Mouse (Mus musculus): ENCODE results near the gene Xiap. TPM values are rescaled to one million over a fixed set of nuclear protein-coding genes. Genes with fewer than 3 reads are reported as not detected.

Xiap gene
- polyA plus RNA-seq, 1 experiment from 2014 or later = 14.1 TPM

DNA sequence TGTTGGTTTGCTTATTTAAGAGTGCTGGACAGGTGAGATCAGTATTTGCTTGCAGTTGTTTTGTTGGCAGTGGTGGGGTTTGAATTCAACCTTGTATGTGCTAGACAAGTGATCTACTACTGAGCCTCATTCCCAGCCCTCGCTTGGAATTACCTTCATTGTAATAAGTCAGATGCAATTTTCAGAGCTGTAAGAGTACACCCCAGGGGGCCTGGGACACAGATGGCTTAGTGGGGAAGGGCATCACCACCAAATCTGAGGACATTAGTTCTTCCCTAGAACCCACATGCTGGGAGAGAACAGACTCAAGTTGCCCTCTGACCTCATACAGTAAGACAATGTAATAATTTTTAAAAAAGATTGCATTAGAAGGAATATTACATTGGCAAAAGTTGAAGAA lies 7.3 kb downstream of the Xiap start:
- 72% methylated on average over 1 of the region's 1 CpGs for WGBS
- Histone ChIP-seq H3K9ac (ENCODE audit: low read depth, low read length) (no peak overlapping the region), H3K4me3 (ENCODE audit: low read depth, low read length) (no peak overlapping the region), H3K4me2 (no peak overlapping the region), H3K9me3 (ENCODE audit: control insufficient read depth, low read length) (no peaks in the 10 kb centered on the region), H3K4me1 (replicated peaks; ENCODE audit: control insufficient read depth, insufficient read depth, low read length) (peaks cover 4% of the 10 kb centered on the region; the same call in 1 of the 2 replicates), H3K27me3 (replicated peaks; ENCODE audit: control insufficient read depth, insufficient read depth, low read length) (no peaks in the 10 kb centered on the region), H3K27ac (ENCODE audit: low read depth, low read length) (no peak overlapping the region), H3K36me3 (ENCODE audit: control insufficient read depth, insufficient read depth, low read length) (no peaks in the 10 kb centered on the region)
- no peak for DNase-seq (ENCODE audit: low spot score)
- no peak for ATAC-seq (replicated peaks; ENCODE audit: low FRiP score)

DNA sequence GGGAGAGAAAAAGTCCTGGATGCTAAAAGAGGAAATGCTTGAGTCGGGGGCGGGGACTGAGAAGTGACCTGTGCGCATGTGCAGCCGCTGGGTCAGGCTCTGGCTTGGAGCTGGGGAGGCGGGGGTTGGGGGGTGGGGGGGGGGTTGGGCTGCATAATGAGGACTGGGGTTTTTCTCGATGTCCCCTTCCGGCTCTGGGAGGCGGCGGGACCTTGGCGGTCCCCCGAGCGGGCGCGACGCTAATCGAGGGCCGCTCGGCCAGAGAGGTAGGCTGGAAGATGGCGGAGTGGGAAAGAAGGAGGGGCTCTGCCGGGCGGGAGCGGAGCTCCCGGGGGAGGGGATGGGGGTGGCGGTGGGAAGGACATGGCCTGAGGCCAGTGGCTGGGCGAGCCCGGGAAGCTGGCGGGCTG lies 8.3 kb downstream of the Xiap start:
- Histone ChIP-seq H3K4me2 (peak overlapping the region; percentile 57), H3K4me1 (replicated peaks; ENCODE audit: control insufficient read depth, insufficient read depth, low read length) (peaks cover 4% of the 10 kb centered on the region; the same call in 1 of the 2 replicates), H3K27me3 (replicated peaks; ENCODE audit: control insufficient read depth, insufficient read depth, low read length) (no peaks in the 10 kb centered on the region), H3K9ac (ENCODE audit: low read depth, low read length) (peak overlapping the region; percentile 68), H3K27ac (ENCODE audit: low read depth, low read length) (peak overlapping the region; percentile 90), H3K9me3 (ENCODE audit: control insufficient read depth, low read length) (no peaks in the 10 kb centered on the region), H3K36me3 (ENCODE audit: control insufficient read depth, insufficient read depth, low read length) (no peaks in the 10 kb centered on the region), H3K4me3 (ENCODE audit: low read depth, low read length) (peak overlapping the region; percentile 59)
- peak; percentile 79 for ATAC-seq (replicated peaks; ENCODE audit: low FRiP score)
- 11% methylated on average over 22 of the region's 27 CpGs for WGBS
- no peak for DNase-seq (ENCODE audit: low spot score)

DNA sequence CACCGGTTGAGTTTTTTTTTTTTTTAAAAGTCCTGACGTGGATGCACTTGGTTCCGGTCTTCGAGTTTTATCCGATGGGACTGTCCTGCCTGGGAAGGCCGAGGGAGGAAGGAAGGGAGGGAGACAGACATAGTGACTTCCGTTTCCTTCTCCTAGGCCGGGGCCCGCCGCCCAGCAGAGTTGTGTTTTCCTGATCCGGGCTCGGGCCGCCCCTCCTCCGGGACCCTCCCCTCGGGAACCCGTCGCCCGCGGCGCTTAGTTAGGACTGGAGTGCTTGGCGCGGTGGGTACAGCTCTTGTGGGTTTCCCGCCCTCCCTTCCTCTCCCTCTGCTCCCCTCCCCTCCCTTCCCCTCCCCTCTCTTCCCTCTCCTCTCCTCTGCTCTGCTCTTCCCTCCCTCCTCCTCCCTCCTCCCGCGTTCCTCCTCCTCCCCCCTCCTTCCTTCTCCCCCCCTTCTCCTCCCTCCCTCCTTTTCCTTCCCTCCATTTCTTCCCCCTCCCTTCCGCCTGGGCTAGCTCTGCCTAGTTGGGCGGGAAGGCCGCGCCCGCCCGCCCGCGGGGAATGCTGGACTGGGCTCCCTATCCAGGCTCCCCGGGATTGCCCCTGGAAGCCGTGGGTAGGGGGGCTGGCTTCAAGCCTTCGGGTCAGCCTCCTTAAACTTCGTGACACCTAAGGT lies 8.9 kb downstream of the Xiap start:
- peak overlapping the region; percentile 59 for H3K4me3 ChIP-seq (ENCODE audit: low read depth, low read length)
- H3K4me1 ChIP-seq (replicated peaks; ENCODE audit: control insufficient read depth, insufficient read depth, low read length) = peaks cover 4% of the 10 kb centered on the region; the same call in 1 of the 2 replicates
- no peaks in the 10 kb centered on the region for H3K27me3 ChIP-seq (replicated peaks; ENCODE audit: control insufficient read depth, insufficient read depth, low read length)
- H3K9ac ChIP-seq (ENCODE audit: low read depth, low read length) = peak overlapping the region; percentile 68
- H3K4me2 ChIP-seq = peak overlapping the region; percentile 62
- DNase-seq (ENCODE audit: low spot score) (peak; percentile 79), ATAC-seq (replicated peaks; ENCODE audit: low FRiP score) (peak; percentile 84)
- H3K9me3 ChIP-seq (ENCODE audit: control insufficient read depth, low read length) = no peaks in the 10 kb centered on the region
- no peaks in the 10 kb centered on the region for H3K36me3 ChIP-seq (ENCODE audit: control insufficient read depth, insufficient read depth, low read length)
- 17% methylated on average over 31 of the region's 37 CpGs for WGBS
- H3K27ac ChIP-seq (ENCODE audit: low read depth, low read length) = peak overlapping the region; percentile 90

DNA sequence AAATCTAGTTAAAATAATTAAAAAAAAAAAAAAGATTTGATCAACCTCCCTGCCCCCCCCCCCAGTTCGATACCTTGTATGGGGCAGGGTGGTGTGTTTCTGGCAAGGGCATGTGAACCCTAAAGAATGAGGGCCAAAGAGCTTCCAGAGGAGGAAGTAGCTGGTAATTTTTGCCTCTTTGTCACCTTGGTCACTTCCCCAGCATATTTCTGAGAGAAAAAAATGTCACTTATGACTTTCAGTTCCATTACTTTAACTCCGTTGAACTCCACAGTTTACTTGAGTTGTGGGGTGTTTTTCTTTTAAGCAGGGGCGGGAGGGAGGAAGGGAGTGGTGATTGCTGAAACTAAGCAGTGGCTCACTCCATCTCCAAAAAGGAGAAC lies 9.4 kb downstream of the Xiap start:
- ATAC-seq (replicated peaks; ENCODE audit: low FRiP score) (peak; percentile 21), DNase-seq (ENCODE audit: low spot score) (no peak)
- 15% methylated on average over 3 of the region's 3 CpGs for WGBS
- no peaks in the 10 kb centered on the region for H3K36me3 ChIP-seq (ENCODE audit: control insufficient read depth, insufficient read depth, low read length)
- peak overlapping the region; percentile 62 for H3K4me2 ChIP-seq
- H3K4me1 ChIP-seq (replicated peaks; ENCODE audit: control insufficient read depth, insufficient read depth, low read length) = peaks cover 4% of the 10 kb centered on the region; the same call in 1 of the 2 replicates
- no peaks in the 10 kb centered on the region for H3K9me3 ChIP-seq (ENCODE audit: control insufficient read depth, low read length)
- peak overlapping the region; percentile 59 for H3K4me3 ChIP-seq (ENCODE audit: low read depth, low read length)
- peak overlapping the region; percentile 68 for H3K9ac ChIP-seq (ENCODE audit: low read depth, low read length)
- peak overlapping the region; percentile 90 for H3K27ac ChIP-seq (ENCODE audit: low read depth, low read length)
- no peaks in the 10 kb centered on the region for H3K27me3 ChIP-seq (replicated peaks; ENCODE audit: control insufficient read depth, insufficient read depth, low read length)

DNA sequence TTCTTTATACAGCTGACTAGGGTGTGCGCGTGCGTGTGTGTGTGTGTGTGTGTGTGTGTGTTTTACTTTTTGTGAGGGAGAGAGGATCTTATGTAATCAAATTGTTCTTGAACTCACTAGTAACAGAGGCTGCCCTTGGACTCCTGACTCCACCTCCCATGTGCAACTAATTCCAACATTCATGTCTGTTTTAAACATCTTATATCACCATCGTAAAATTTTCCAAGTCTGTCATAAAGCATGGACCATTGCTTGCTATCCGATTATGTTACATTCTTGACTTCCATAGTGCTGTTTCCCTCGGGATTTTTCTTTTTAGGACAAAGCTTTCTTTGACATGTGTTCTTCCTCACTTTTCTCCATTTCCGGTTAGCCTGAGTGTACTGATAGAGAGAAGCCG lies 28.3 kb downstream of the Xiap start:
- Histone ChIP-seq H3K27ac (ENCODE audit: low read depth, low read length) (no peak overlapping the region), H3K4me2 (no peak overlapping the region), H3K4me1 (replicated peaks; ENCODE audit: control insufficient read depth, insufficient read depth, low read length) (no peaks in the 10 kb centered on the region), H3K9ac (ENCODE audit: low read depth, low read length) (no peak overlapping the region), H3K36me3 (ENCODE audit: control insufficient read depth, insufficient read depth, low read length) (no peaks in the 10 kb centered on the region), H3K27me3 (replicated peaks; ENCODE audit: control insufficient read depth, insufficient read depth, low read length) (no peaks in the 10 kb centered on the region), H3K9me3 (ENCODE audit: control insufficient read depth, low read length) (no peaks in the 10 kb centered on the region), H3K4me3 (ENCODE audit: low read depth, low read length) (no peak overlapping the region)
- ATAC-seq (replicated peaks; ENCODE audit: low FRiP score) (no peak), DNase-seq (ENCODE audit: low spot score) (no peak)
- 77% methylated on average over 8 of the region's 8 CpGs for WGBS

DNA sequence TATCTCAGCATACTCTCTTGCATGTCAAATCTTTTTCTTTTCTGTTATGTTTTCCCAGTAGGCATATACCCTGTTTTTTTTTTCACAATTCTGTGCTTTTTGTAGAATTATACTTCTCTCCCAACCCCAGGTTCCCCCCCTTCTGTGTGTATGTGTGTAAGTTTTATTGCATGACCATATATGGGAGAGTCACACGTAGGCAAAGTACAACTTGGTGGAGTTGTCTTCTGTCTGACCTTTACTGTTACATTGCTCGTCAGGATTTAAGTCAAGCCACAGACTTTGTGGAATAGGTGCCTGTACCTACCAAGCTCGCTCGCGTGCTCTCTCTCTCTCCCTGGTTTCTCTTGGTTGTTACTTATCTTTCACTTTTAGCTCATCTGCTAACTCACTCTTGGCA lies 28.7 kb downstream of the Xiap start:
- H3K9me3 ChIP-seq (ENCODE audit: control insufficient read depth, low read length) = no peaks in the 10 kb centered on the region
- DNase-seq (ENCODE audit: low spot score) (no peak), ATAC-seq (replicated peaks; ENCODE audit: low FRiP score) (no peak)
- no peak overlapping the region for H3K4me2 ChIP-seq
- H3K36me3 ChIP-seq (ENCODE audit: control insufficient read depth, insufficient read depth, low read length) = no peaks in the 10 kb centered on the region; the same call in 1 of the 2 replicates
- WGBS = 86% methylated on average over 5 of the region's 5 CpGs
- no peak overlapping the region for H3K27ac ChIP-seq (ENCODE audit: low read depth, low read length)
- no peaks in the 10 kb centered on the region for H3K4me1 ChIP-seq (replicated peaks; ENCODE audit: control insufficient read depth, insufficient read depth, low read length)
- no peaks in the 10 kb centered on the region for H3K27me3 ChIP-seq (replicated peaks; ENCODE audit: control insufficient read depth, insufficient read depth, low read length)
- H3K4me3 ChIP-seq (ENCODE audit: low read depth, low read length) = no peak overlapping the region
- no peak overlapping the region for H3K9ac ChIP-seq (ENCODE audit: low read depth, low read length)

DNA sequence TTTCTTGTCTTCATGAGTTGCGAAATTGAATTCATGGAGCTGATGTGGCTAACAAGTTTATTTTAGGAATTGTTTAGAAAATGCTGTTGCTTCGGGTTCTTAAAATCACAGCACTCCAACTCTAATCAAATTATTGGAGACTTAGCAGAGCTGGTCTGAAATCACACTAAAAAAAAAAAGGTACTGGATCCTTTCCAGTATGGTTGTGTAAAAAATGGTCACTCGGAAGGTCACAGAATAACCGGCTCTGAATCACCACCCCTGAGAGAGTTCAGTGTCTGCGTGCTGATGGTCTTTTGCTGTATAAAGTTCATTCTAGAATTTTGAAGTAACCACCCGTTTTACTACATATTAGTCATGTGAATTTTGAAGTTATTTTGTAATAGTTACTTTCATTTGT lies 47.7 kb downstream of the Xiap start:
- no peak overlapping the region for H3K27ac ChIP-seq (ENCODE audit: low read depth, low read length)
- no peak overlapping the region for H3K4me2 ChIP-seq
- no peaks in the 10 kb centered on the region for H3K27me3 ChIP-seq (replicated peaks; ENCODE audit: control insufficient read depth, insufficient read depth, low read length)
- peaks cover 3% of the 10 kb centered on the region; the same call in 1 of the 2 replicates for H3K9me3 ChIP-seq (ENCODE audit: control insufficient read depth, low read length)
- ATAC-seq (replicated peaks; ENCODE audit: low FRiP score) (no peak), DNase-seq (ENCODE audit: low spot score) (no peak)
- H3K9ac ChIP-seq (ENCODE audit: low read depth, low read length) = no peak overlapping the region
- H3K36me3 ChIP-seq (ENCODE audit: control insufficient read depth, insufficient read depth, low read length) = peaks cover 11% of the 10 kb centered on the region
- WGBS = 90% methylated on average over 6 of the region's 6 CpGs
- H3K4me1 ChIP-seq (replicated peaks; ENCODE audit: control insufficient read depth, insufficient read depth, low read length) = no peaks in the 10 kb centered on the region
- H3K4me3 ChIP-seq (ENCODE audit: low read depth, low read length) = no peak overlapping the region

DNA sequence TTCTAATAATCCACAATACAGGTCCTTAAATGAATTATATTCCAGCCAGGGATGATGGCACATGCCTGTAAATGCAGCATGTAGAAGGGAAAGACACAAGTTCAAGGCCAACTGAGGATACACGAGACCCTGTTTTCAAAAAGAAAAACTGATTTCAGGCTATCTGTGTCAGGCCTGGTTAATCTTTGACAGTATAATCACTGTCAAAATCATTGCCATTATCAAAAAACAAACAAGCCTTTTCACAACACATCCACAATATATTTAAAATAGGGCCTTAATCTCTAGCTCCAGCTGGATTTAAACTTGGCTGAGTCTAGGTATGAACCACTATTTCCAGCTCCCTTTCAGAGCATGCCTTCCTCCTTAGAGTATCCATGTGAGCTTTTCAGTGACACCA lies 51.1 kb downstream of the Xiap start:
- no peak overlapping the region for H3K4me2 ChIP-seq
- H3K27me3 ChIP-seq (replicated peaks; ENCODE audit: control insufficient read depth, insufficient read depth, low read length) = no peaks in the 10 kb centered on the region
- ATAC-seq (replicated peaks; ENCODE audit: low FRiP score) (no peak), DNase-seq (ENCODE audit: low spot score) (no peak)
- no peak overlapping the region for H3K27ac ChIP-seq (ENCODE audit: low read depth, low read length)
- H3K9ac ChIP-seq (ENCODE audit: low read depth, low read length) = no peak overlapping the region
- 61% methylated on average over 1 of the region's 1 CpGs for WGBS
- no peak overlapping the region for H3K4me3 ChIP-seq (ENCODE audit: low read depth, low read length)
- H3K36me3 ChIP-seq (ENCODE audit: control insufficient read depth, insufficient read depth, low read length) = peaks cover 11% of the 10 kb centered on the region
- no peaks in the 10 kb centered on the region for H3K4me1 ChIP-seq (replicated peaks; ENCODE audit: control insufficient read depth, insufficient read depth, low read length)
- H3K9me3 ChIP-seq (ENCODE audit: control insufficient read depth, low read length) = peaks cover 3% of the 10 kb centered on the region; the same call in 1 of the 2 replicates

DNA sequence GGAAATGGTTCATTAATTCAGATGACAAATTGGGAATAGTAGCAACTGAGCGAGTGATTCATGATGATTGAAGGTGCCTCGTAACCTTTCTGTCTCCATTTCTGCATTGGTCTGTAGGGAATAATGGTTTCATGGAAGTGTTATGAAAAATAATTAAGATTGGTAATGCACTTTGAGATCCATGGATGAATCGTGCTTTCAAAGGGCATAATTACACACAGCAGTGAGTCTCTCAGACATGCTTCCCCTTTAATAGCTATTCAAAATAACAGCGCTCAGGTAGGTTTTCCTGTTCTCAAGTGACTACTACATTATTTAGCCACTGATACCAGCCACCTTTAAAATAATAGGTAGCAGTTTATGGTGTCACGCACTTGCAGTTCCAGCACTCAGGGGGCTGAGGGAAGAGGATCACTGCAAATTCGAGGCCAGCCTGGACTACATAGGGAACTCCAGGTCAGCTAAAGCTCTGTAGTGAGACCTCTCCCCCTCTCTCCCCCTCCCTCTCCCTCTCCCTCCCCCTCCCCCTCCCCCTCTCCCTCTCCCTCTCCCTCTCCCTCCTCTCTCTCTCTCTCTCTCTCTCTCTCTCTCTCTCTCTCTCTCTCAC lies 60.1 kb downstream of the Xiap start:
- 75% methylated on average over 6 of the region's 6 CpGs for WGBS
- Histone ChIP-seq H3K27me3 (replicated peaks; ENCODE audit: control insufficient read depth, insufficient read depth, low read length) (no peaks in the 10 kb centered on the region), H3K4me2 (no peak overlapping the region), H3K27ac (ENCODE audit: low read depth, low read length) (no peak overlapping the region), H3K4me1 (replicated peaks; ENCODE audit: control insufficient read depth, insufficient read depth, low read length) (no peaks in the 10 kb centered on the region), H3K9me3 (ENCODE audit: control insufficient read depth, low read length) (no peaks in the 10 kb centered on the region), H3K9ac (ENCODE audit: low read depth, low read length) (no peak overlapping the region), H3K36me3 (ENCODE audit: control insufficient read depth, insufficient read depth, low read length) (no peaks in the 10 kb centered on the region), H3K4me3 (ENCODE audit: low read depth, low read length) (no peak overlapping the region)
- DNase-seq (ENCODE audit: low spot score) (no peak), ATAC-seq (replicated peaks; ENCODE audit: low FRiP score) (no peak)
